ENCODE assay signal across 18 mouse cellular contexts in genomic region chr2:143034350-143035085, GRCm38 (mm10). TPM values are rescaled to one million over a fixed set of nuclear protein-coding genes. Genes with fewer than 3 reads are reported as not detected.
DNase-seq lines count a peak whose midpoint lies in the region; ATAC-seq and TF ChIP-seq lines count a peak whose summit lies in the region.
"Had no signal": no experiment of that assay in that cellular context is flagged by ENCODE, and none has a peak within 500 bp of the region (broad histone marks: within the 10 kb centered on the region; RNA-seq: fewer than 3 reads in every experiment).

No protein-coding gene starts in this region.

- peak; percentile 56 for DNase-seq in embryonic facial prominence, embryonic 14.5 days (ENCODE audit: low spot score)
- no peak for DNase-seq in embryonic facial prominence, embryonic 10.5 days (ENCODE audit: low spot score)
- peak; percentile 53 to 55 for DNase-seq in left cerebral cortex, postnatal 10 days (ENCODE audit: extremely low spot score in 1 of 2, low spot score in 2 of 2)
- DNase-seq in left cerebral cortex, postnatal 4 days: no peak
- no peak for DNase-seq in Patski (ENCODE audit: low read depth, low spot score)
- no peak for DNase-seq in frontal cortex, postnatal 14 days (ENCODE audit: low spot score in 2 of 2)
- DNase-seq in yolk sac, embryonic 10.5 days (ENCODE audit: low spot score): no peak
- DNase-seq: adrenal gland, adult 8-10 months; cerebellum, adult 18-20 months; thymus, postnatal 4 days had no signal

- no peak overlapping the region for H3K9ac ChIP-seq in embryonic facial prominence, embryonic 14.5 days (ENCODE audit: low read depth, low read length)
- H3K9ac ChIP-seq in limb, embryonic 15.5 days: no peak overlapping the region
- H3K9ac ChIP-seq: embryonic facial prominence, embryonic 12.5 days; neural tube, embryonic 12.5 days had no signal

- no peaks in the 10 kb centered on the region for H3K27me3 ChIP-seq in embryonic facial prominence, embryonic 14.5 days (replicated peaks; ENCODE audit: control insufficient read depth, insufficient read depth, low read length)
- H3K27me3 ChIP-seq in embryonic facial prominence, embryonic 10.5 days (replicated peaks; ENCODE audit: low read depth, poor library complexity, severe bottlenecking): no peaks in the 10 kb centered on the region
- peaks cover 5% of the 10 kb centered on the region for H3K27me3 ChIP-seq in Patski
- H3K27me3 ChIP-seq in limb, embryonic 15.5 days: no peaks in the 10 kb centered on the region
- H3K27me3 ChIP-seq: embryonic facial prominence, embryonic 12.5 days; megakaryocyte, embryonic 14.5 days; neural tube, embryonic 12.5 days had no signal

- H3K36me3 ChIP-seq in embryonic facial prominence, embryonic 14.5 days (ENCODE audit: control insufficient read depth, insufficient read depth, low read length): no peaks in the 10 kb centered on the region
- H3K36me3 ChIP-seq in embryonic facial prominence, embryonic 10.5 days (replicated peaks): no peaks in the 10 kb centered on the region
- H3K36me3 ChIP-seq in limb, embryonic 15.5 days: no peaks in the 10 kb centered on the region
- H3K36me3 ChIP-seq: embryonic facial prominence, embryonic 12.5 days; neural tube, embryonic 12.5 days had no signal

- H3K9me3 ChIP-seq in embryonic facial prominence, embryonic 14.5 days (ENCODE audit: control insufficient read depth, low read length): no peaks in the 10 kb centered on the region
- no peaks in the 10 kb centered on the region for H3K9me3 ChIP-seq in embryonic facial prominence, embryonic 10.5 days
- H3K9me3 ChIP-seq in limb, embryonic 15.5 days: no peaks in the 10 kb centered on the region
- H3K9me3 ChIP-seq: embryonic facial prominence, embryonic 12.5 days; megakaryocyte, embryonic 14.5 days; neural tube, embryonic 12.5 days had no signal

- no peak for ATAC-seq in embryonic facial prominence, embryonic 14.5 days (ENCODE audit: low read depth)
- ATAC-seq in Patski: peak; percentile 57
- no peak for ATAC-seq in limb, embryonic 15.5 days (ENCODE audit: insufficient number of reproducible peaks, low FRiP score, low TSS enrichment, low read depth)
- ATAC-seq: hindbrain, postnatal 0 days had no signal

- in situ Hi-C loops in Patski (cut with MboI; ENCODE audit: low pct_unique_long_range_greater_than_20kb): no loop called here

- POLR2A ChIA-PET in Patski (lab: Charles Lee): no interaction called here

- 66% methylated on average over 7 of the region's 7 CpGs for WGBS in embryonic facial prominence, embryonic 14.5 days
- 93% methylated on average over 7 of the region's 7 CpGs for WGBS in embryonic facial prominence, embryonic 10.5 days
- 42% methylated on average over 7 of the region's 7 CpGs for WGBS in limb, embryonic 15.5 days

- H3K4me1 ChIP-seq in embryonic facial prominence, embryonic 14.5 days (ENCODE audit: control insufficient read depth, insufficient read depth, low read length): no peaks in the 10 kb centered on the region
- no peaks in the 10 kb centered on the region for H3K4me1 ChIP-seq in embryonic facial prominence, embryonic 10.5 days
- peaks cover 5% of the 10 kb centered on the region for H3K4me1 ChIP-seq in limb, embryonic 15.5 days
- H3K4me1 ChIP-seq: embryonic facial prominence, embryonic 12.5 days; megakaryocyte, embryonic 14.5 days had no signal

- TF ChIP-seq CTCF in Patski (IDR thresholded peaks at IDR 0.05): no peak

- H3K4me3 ChIP-seq in embryonic facial prominence, embryonic 14.5 days (ENCODE audit: low read depth, low read length): no peak overlapping the region
- no peak overlapping the region for H3K4me3 ChIP-seq in embryonic facial prominence, embryonic 10.5 days
- no peak overlapping the region for H3K4me3 ChIP-seq in limb, embryonic 15.5 days
- H3K4me3 ChIP-seq: embryonic facial prominence, embryonic 12.5 days; megakaryocyte, embryonic 14.5 days; neural tube, embryonic 12.5 days had no signal

- intact Hi-C loops in left cerebral cortex, postnatal 10 days (cut with DNase I): no loop called here
- intact Hi-C loops in left cerebral cortex, postnatal 4 days (cut with DNase I): no loop called here

- no peak overlapping the region for H3K4me2 ChIP-seq in embryonic facial prominence, embryonic 14.5 days (ENCODE audit: low read depth, low read length)
- no peak overlapping the region for H3K4me2 ChIP-seq in limb, embryonic 15.5 days
- H3K4me2 ChIP-seq: embryonic facial prominence, embryonic 12.5 days; heart, embryonic 11.5 days; neural tube, embryonic 12.5 days had no signal

- H3K27ac ChIP-seq in embryonic facial prominence, embryonic 14.5 days (replicated peaks; ENCODE audit: low read depth, low read length): no peak overlapping the region
- H3K27ac ChIP-seq in embryonic facial prominence, embryonic 10.5 days (replicated peaks): no peak overlapping the region
- H3K27ac ChIP-seq in limb, embryonic 15.5 days: peak overlapping the region; percentile 43
- H3K27ac ChIP-seq: embryonic facial prominence, embryonic 12.5 days; hindbrain, postnatal 0 days; neural tube, embryonic 12.5 days had no signal

- CTCF ChIA-PET in Patski (lab: Charles Lee): interaction anchor here (0.8 to 1.6 kb wide), 3 partner anchors 11 to 59 kb away, joined by 3 to 5 read pairs (median 3); no protein-coding TSS in a partner anchor

RNA-seq across cellular contexts. Expression of gene Snrpb2, which starts 28.3 kb away (rescaled TPM):
- 74.8 and 77.7 TPM in 2 replicates for polyA plus RNA-seq in embryonic facial prominence, embryonic 14.5 days (2014; fragmentation: Nextera tagmentation; extraction: Ambion mirVana)
- polyA plus RNA-seq in embryonic facial prominence, embryonic 10.5 days (2016; fragmentation: Nextera tagmentation; extraction: Ambion mirVana): 95.8 and 105 TPM in 2 replicates
- 10 to 100 TPM; 60.1 to 61.3 TPM for total RNA-seq in left cerebral cortex, postnatal 10 days (2021)
- total RNA-seq in left cerebral cortex, postnatal 4 days (2021): 10 to 100 TPM; 53.2 to 65.9 TPM
- polyA plus RNA-seq in Patski (2021): 79.6 TPM
- polyA plus RNA-seq in limb, embryonic 15.5 days (2015; fragmentation: Nextera tagmentation; extraction: Ambion mirVana): 54.3 and 60.3 TPM in 2 replicates

RNA-seq across cellular contexts. Expression of gene Otor, which starts 43.8 kb away (rescaled TPM):
- polyA plus RNA-seq in embryonic facial prominence, embryonic 14.5 days (2014; fragmentation: Nextera tagmentation; extraction: Ambion mirVana): 55.4 and 62.6 TPM in 2 replicates
- 0.64 and 3.8 TPM in 2 replicates for polyA plus RNA-seq in embryonic facial prominence, embryonic 10.5 days (2016; fragmentation: Nextera tagmentation; extraction: Ambion mirVana)
- not detected for total RNA-seq in left cerebral cortex, postnatal 10 days (2021)
- total RNA-seq in left cerebral cortex, postnatal 4 days (2021): 1 to 10 TPM in 1 of 2 experiments, not detected in 1; 1.7 TPM
- not detected for polyA plus RNA-seq in Patski (2021)
- 4.1 and 4.7 TPM in 2 replicates for polyA plus RNA-seq in limb, embryonic 15.5 days (2015; fragmentation: Nextera tagmentation; extraction: Ambion mirVana)
- total RNA-seq: adrenal gland, adult 8-10 months; hindbrain, postnatal 0 days; left cerebral cortex, adult 8-10 months; MEL had no signal

Comparison
In these comparisons a context has a peak if more than half of its experiments do, and no peak if none do; other contexts are left out.
1. DNase-seq: peak in embryonic facial prominence, embryonic 14.5 days (single experiment) and left cerebral cortex, postnatal 10 days (2 of 2); none in embryonic facial prominence, embryonic 10.5 days (single experiment), left cerebral cortex, postnatal 4 days (single experiment), Patski (single experiment), frontal cortex, postnatal 14 days (0 of 2) and yolk sac, embryonic 10.5 days (single experiment).